Mouse (Mus musculus): Measurements from ENCODE around the gene Mns1. TPM values are rescaled to one million over a fixed set of nuclear protein-coding genes. Genes with fewer than 3 reads are reported as not detected.

Gene Mns1
- 0.07 and 0.22 TPM in 2 replicates for polyA plus RNA-seq (2012; rRNA removed; ENCODE audit: low replicate concordance)

DNA sequence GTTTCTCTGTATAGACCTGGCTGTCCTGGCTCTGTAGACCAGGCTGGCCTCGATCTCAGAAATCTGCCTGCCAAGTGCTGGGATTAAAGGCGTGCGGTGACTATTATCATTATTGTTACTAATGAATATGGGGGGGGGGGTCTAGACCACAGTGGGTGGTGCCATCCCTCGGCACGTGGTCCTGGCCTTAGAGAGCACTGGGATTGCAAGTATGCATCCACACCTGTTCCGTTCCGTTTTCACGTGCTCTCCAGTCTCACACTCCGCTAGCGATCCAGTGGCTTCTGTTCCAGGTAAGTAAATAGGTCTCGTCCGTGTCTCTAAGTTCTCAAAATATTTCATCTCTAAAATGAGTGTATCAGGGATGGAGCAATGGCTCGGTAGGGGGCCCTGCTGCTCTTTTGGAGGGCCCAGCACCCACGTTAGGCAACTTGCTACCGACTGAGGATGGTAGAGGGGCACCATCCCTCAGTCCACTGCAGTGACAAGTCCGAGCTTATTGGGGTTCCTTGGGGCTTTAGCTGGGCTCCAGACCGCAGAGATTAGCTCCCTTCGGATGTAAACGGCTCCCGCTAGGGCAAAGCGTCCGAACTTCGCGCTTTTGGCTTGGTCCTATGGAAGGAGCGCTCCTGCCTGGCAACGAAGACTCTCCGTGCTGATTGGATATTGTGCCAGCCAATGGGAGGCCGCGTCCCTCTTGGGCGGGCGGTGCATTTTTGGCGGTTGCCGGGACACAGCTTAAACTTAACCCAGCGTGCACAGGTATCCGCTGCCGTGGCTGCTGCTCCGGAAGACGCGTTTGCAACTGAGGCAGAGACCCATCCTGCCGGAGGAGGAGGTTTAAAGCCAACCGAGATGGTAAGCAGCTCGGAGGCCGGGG is at the start of gene Mns1:
Mns1 (plus strand) TSS at position 190 of the 880 bp plus-strand sequence.

DNA sequence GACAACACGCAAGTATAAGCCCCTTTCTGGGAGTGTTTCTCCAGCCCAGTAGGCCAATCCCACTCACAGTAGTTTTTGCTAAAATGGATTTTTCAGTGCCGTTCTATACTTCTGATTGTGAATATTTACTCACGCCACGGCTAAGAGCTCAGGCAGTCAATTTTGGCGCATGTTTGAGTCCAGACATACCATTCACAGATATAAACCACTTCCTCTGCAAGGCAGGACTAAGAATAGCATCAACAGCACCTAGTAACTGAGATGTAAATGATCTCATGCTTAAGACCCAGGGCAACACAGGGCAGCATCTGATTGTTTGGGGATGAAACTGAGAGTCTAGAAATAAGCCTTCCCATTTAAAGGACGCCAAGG is 54.4 kb downstream of the Mns1 start, which contains the start of gene Tex9:
Tex9 (minus strand) TSS at position 19 of the 372 bp plus-strand sequence.

Other genes with a start within 250 kb of the Mns1 start
- gene Zfp280d, start 163.2 kb upstream of the Mns1 start, polyA plus RNA-seq (2012; rRNA removed; ENCODE audit: low replicate concordance) = 5.7 and 9.3 TPM in 2 replicates
- gene Tex9, start 54.2 kb downstream of the Mns1 start, polyA plus RNA-seq (2012; rRNA removed; ENCODE audit: low replicate concordance) = 1.3 and 3.2 TPM in 2 replicates
- gene Rfx7, start 94.2 kb downstream of the Mns1 start, polyA plus RNA-seq (2012; rRNA removed; ENCODE audit: low replicate concordance) = 5.7 and 9.3 TPM in 2 replicates
- 110 and 276 TPM in 2 replicates for gene Nedd4, start 224.3 kb downstream of the Mns1 start, polyA plus RNA-seq (2012; rRNA removed; ENCODE audit: low replicate concordance)

Measured in mammary gland, adult 2 months (tissue).